Comparison of ENCODE assay signal across 20 mouse cellular contexts in the genomic region with DNA sequence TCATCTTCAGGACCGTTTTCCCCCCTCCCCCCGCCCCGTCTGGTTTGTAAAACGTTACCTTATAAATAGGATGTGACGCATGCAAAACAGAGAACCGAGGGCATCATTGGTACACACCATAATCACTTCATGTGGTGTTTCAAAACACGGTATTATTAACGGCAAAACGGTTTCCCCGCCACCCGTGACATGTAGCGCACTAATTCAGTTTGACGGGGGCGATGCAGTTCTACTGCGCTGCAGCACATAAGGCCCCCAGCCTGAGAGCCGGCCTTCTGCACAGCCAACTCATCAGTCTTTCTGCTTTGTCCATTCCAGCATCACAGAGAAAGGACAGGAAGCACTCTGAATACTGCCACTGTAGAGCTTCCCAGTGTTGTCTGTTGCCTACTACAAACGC.
A peak's percentile ranks its signal among the peaks of the same experiment; 100 is the strongest.
DNase-seq lines count a peak whose midpoint lies in the region; ATAC-seq and TF ChIP-seq lines count a peak whose summit lies in the region.
"Had no signal": no experiment of that assay in that cellular context is flagged by ENCODE, and none has a peak within 500 bp of the region (broad histone marks: within the 10 kb centered on the region; RNA-seq: fewer than 3 reads in every experiment).

No protein-coding gene starts in this region.

- TF ChIP-seq CTCF in hindbrain, postnatal 0 days (IDR thresholded peaks at IDR 0.05; ENCODE audit: low read depth), result no peak

- H3K9ac ChIP-seq in hindbrain, embryonic 12.5 days, result no peak overlapping the region
- H3K9ac ChIP-seq in hindbrain, embryonic 11.5 days (ENCODE audit: low read depth, low read length), result no peak overlapping the region
- H3K9ac ChIP-seq in midbrain, embryonic 13.5 days (replicated peaks), result no peak overlapping the region
- H3K9ac ChIP-seq in hindbrain, postnatal 0 days (replicated peaks; ENCODE audit: low read length), result no peak overlapping the region
- H3K9ac ChIP-seq: embryonic facial prominence, embryonic 15.5 days; forebrain, embryonic 15.5 days; heart, embryonic 13.5 days; intestine, embryonic 15.5 days had no signal

- no peak for DNase-seq in hindbrain, embryonic 11.5 days (ENCODE audit: low spot score)
- DNase-seq in midbrain, embryonic 10.5 days (ENCODE audit: low spot score), result no peak
- DNase-seq in hindbrain, postnatal 0 days (ENCODE audit: low spot score), result peak; percentile 25
- DNase-seq in adipocyte (ENCODE audit: low spot score), result no peak
- DNase-seq: adrenal gland, postnatal 10 days; cerebellum, adult 11 months; cerebellum, adult 8-10 months; cerebellum, postnatal 25 days; gastrocnemius, postnatal 36 days; heart, adult 11 months; heart, postnatal 36 days had no signal

- 92% methylated on average over 17 of the region's 17 CpGs for WGBS in hindbrain, embryonic 12.5 days
- WGBS in hindbrain, embryonic 11.5 days, result 89% methylated on average over 17 of the region's 17 CpGs
- 77% methylated on average over 17 of the region's 17 CpGs for WGBS in midbrain, embryonic 13.5 days
- 94% methylated on average over 17 of the region's 17 CpGs for WGBS in midbrain, embryonic 10.5 days
- WGBS in hindbrain, postnatal 0 days, result 86% methylated on average over 17 of the region's 17 CpGs

- H3K4me2 ChIP-seq in hindbrain, embryonic 12.5 days (replicated peaks), result no peak overlapping the region
- no peak overlapping the region for H3K4me2 ChIP-seq in hindbrain, embryonic 11.5 days (replicated peaks; ENCODE audit: low read depth, low read length)
- H3K4me2 ChIP-seq in midbrain, embryonic 13.5 days (replicated peaks), result no peak overlapping the region
- no peak overlapping the region for H3K4me2 ChIP-seq in hindbrain, postnatal 0 days (ENCODE audit: low read depth, low read length)
- H3K4me2 ChIP-seq: embryonic facial prominence, embryonic 15.5 days; forebrain, embryonic 15.5 days; heart, embryonic 13.5 days; intestine, embryonic 15.5 days had no signal

- no peaks in the 10 kb centered on the region for H3K36me3 ChIP-seq in hindbrain, embryonic 12.5 days
- no peaks in the 10 kb centered on the region for H3K36me3 ChIP-seq in hindbrain, embryonic 11.5 days (ENCODE audit: control insufficient read depth, insufficient read depth, low read length)
- no peaks in the 10 kb centered on the region for H3K36me3 ChIP-seq in midbrain, embryonic 13.5 days
- no peaks in the 10 kb centered on the region for H3K36me3 ChIP-seq in midbrain, embryonic 10.5 days
- no peaks in the 10 kb centered on the region for H3K36me3 ChIP-seq in hindbrain, postnatal 0 days (ENCODE audit: insufficient read depth, low read length)
- H3K36me3 ChIP-seq: embryonic facial prominence, embryonic 15.5 days; forebrain, embryonic 10.5 days; forebrain, embryonic 15.5 days; heart, embryonic 13.5 days; intestine, embryonic 15.5 days had no signal

- H3K4me3 ChIP-seq in hindbrain, embryonic 12.5 days, result no peak overlapping the region
- H3K4me3 ChIP-seq in hindbrain, embryonic 11.5 days (ENCODE audit: low read depth, low read length), result no peak overlapping the region
- H3K4me3 ChIP-seq in midbrain, embryonic 13.5 days (replicated peaks), result no peak overlapping the region
- no peak overlapping the region for H3K4me3 ChIP-seq in midbrain, embryonic 10.5 days
- no peak overlapping the region for H3K4me3 ChIP-seq in hindbrain, postnatal 0 days (ENCODE audit: low read length)
- H3K4me3 ChIP-seq: embryonic facial prominence, embryonic 15.5 days; erythroblast, embryonic 14.5 days; forebrain, embryonic 10.5 days; forebrain, embryonic 15.5 days; heart, embryonic 13.5 days; intestine, embryonic 15.5 days had no signal

- H3K4me1 ChIP-seq in hindbrain, embryonic 12.5 days, result peaks cover 28% of the 10 kb centered on the region
- no peaks in the 10 kb centered on the region for H3K4me1 ChIP-seq in hindbrain, embryonic 11.5 days (replicated peaks; ENCODE audit: control insufficient read depth, insufficient read depth, low read length)
- H3K4me1 ChIP-seq in midbrain, embryonic 13.5 days (replicated peaks), result peaks cover 33% of the 10 kb centered on the region
- no peaks in the 10 kb centered on the region; the same call in 1 of the 2 replicates for H3K4me1 ChIP-seq in midbrain, embryonic 10.5 days
- peaks cover 8% of the 10 kb centered on the region for H3K4me1 ChIP-seq in hindbrain, postnatal 0 days (ENCODE audit: insufficient read depth, low read length)
- H3K4me1 ChIP-seq: embryonic facial prominence, embryonic 15.5 days; forebrain, embryonic 10.5 days; forebrain, embryonic 15.5 days; heart, embryonic 13.5 days; intestine, embryonic 15.5 days had no signal

- H3K27ac ChIP-seq in hindbrain, embryonic 12.5 days, result peak overlapping the region; percentile 52; the same call in 1 of the 2 replicates
- no peak overlapping the region for H3K27ac ChIP-seq in hindbrain, embryonic 11.5 days (ENCODE audit: low read depth, low read length)
- peak overlapping the region; percentile 39; the same call in 1 of the 2 replicates for H3K27ac ChIP-seq in midbrain, embryonic 13.5 days
- H3K27ac ChIP-seq in midbrain, embryonic 10.5 days (replicated peaks), result no peak overlapping the region
- H3K27ac ChIP-seq in hindbrain, postnatal 0 days, result no peak overlapping the region
- H3K27ac ChIP-seq: embryonic facial prominence, embryonic 15.5 days; forebrain, embryonic 10.5 days; forebrain, embryonic 15.5 days; heart, embryonic 13.5 days; intestine, embryonic 15.5 days had no signal

- no peaks in the 10 kb centered on the region for H3K9me3 ChIP-seq in hindbrain, embryonic 12.5 days (replicated peaks)
- H3K9me3 ChIP-seq in hindbrain, embryonic 11.5 days (ENCODE audit: control insufficient read depth, low read length), result no peaks in the 10 kb centered on the region
- H3K9me3 ChIP-seq in midbrain, embryonic 13.5 days, result no peaks in the 10 kb centered on the region
- no peaks in the 10 kb centered on the region for H3K9me3 ChIP-seq in midbrain, embryonic 10.5 days (replicated peaks)
- no peaks in the 10 kb centered on the region for H3K9me3 ChIP-seq in hindbrain, postnatal 0 days (ENCODE audit: low read length)
- H3K9me3 ChIP-seq: embryonic facial prominence, embryonic 15.5 days; forebrain, embryonic 10.5 days; forebrain, embryonic 15.5 days; heart, embryonic 13.5 days; intestine, embryonic 15.5 days had no signal

- no peak for ATAC-seq in hindbrain, embryonic 12.5 days (ENCODE audit: low FRiP score)
- no peak for ATAC-seq in hindbrain, embryonic 11.5 days (ENCODE audit: low FRiP score)
- no peak for ATAC-seq in midbrain, embryonic 13.5 days
- no peak for ATAC-seq in hindbrain, postnatal 0 days
- ATAC-seq: forebrain, embryonic 15.5 days; intestine, embryonic 15.5 days had no signal

- H3K27me3 ChIP-seq in hindbrain, embryonic 12.5 days, result no peaks in the 10 kb centered on the region
- no peaks in the 10 kb centered on the region for H3K27me3 ChIP-seq in hindbrain, embryonic 11.5 days (ENCODE audit: control insufficient read depth, insufficient read depth, low read length)
- H3K27me3 ChIP-seq in midbrain, embryonic 13.5 days, result no peaks in the 10 kb centered on the region
- no peaks in the 10 kb centered on the region for H3K27me3 ChIP-seq in midbrain, embryonic 10.5 days (ENCODE audit: low read depth, poor library complexity, severe bottlenecking)
- H3K27me3 ChIP-seq in hindbrain, postnatal 0 days (ENCODE audit: insufficient read depth, low read length), result no peaks in the 10 kb centered on the region
- H3K27me3 ChIP-seq: CH12.LX; embryonic facial prominence, embryonic 15.5 days; forebrain, embryonic 15.5 days; heart, embryonic 13.5 days; intestine, embryonic 15.5 days had no signal

Comparison
In these comparisons a context has a peak if more than half of its experiments do, and no peak if none do; other contexts are left out.
1. H3K27ac ChIP-seq: peak in hindbrain, embryonic 12.5 days (single experiment) and midbrain, embryonic 13.5 days (single experiment); none in hindbrain, embryonic 11.5 days (single experiment), midbrain, embryonic 10.5 days (single experiment) and hindbrain, postnatal 0 days (single experiment).